Mouse (Mus musculus): ENCODE results near the gene Kcp. TPM values are rescaled to one million over a fixed set of nuclear protein-coding genes. Genes with fewer than 3 reads are reported as not detected.

Gene Kcp
- polyA plus RNA-seq, 1 experiment from 2014 or later, result 20.3 TPM

GRCm38 (mm10) chr6:29530050-29530449 is 22.3 kb upstream of the Kcp start:
- ATAC-seq (ENCODE audit: insufficient read depth, low FRiP score, low read depth), result no peak
- 62% methylated on average over 4 of the region's 4 CpGs for WGBS
- H3K9ac ChIP-seq, result no peak overlapping the region
- H3K4me2 ChIP-seq, result no peak overlapping the region
- no peak overlapping the region for H3K4me3 ChIP-seq (replicated peaks)
- peaks cover 19% of the 10 kb centered on the region for H3K27me3 ChIP-seq (replicated peaks)
- peaks cover 31% of the 10 kb centered on the region for H3K4me1 ChIP-seq
- H3K9me3 ChIP-seq, result no peaks in the 10 kb centered on the region
- H3K27ac ChIP-seq, result no peak overlapping the region
- no peaks in the 10 kb centered on the region for H3K36me3 ChIP-seq

- H3K27me3 ChIP-seq (replicated peaks), result peaks cover 19% of the 10 kb centered on the region
- no peaks in the 10 kb centered on the region for H3K36me3 ChIP-seq
- no peak for ATAC-seq (ENCODE audit: insufficient read depth, low FRiP score, low read depth)
- 0 out of 2 replicates have a peak overlapping the region, but pooled peaks have one; percentile 16 for H3K4me2 ChIP-seq
- no peak overlapping the region for H3K9ac ChIP-seq
- H3K27ac ChIP-seq, result no peak overlapping the region
- H3K4me1 ChIP-seq, result peaks cover 32% of the 10 kb centered on the region
- 26% methylated on average over 2 of the region's 2 CpGs for WGBS
- H3K9me3 ChIP-seq, result no peaks in the 10 kb centered on the region
- no peak overlapping the region for H3K4me3 ChIP-seq (replicated peaks)
Measured at GRCm38 (mm10) chr6:29529444-29529820, 21.7 kb upstream of the Kcp start.

GRCm38 (mm10) chr6:29528561-29529443 is 21.1 kb upstream of the Kcp start:
- WGBS, result 20% methylated on average over 13 of the region's 13 CpGs
- Histone ChIP-seq H3K27me3 (replicated peaks) (peaks cover 19% of the 10 kb centered on the region), H3K9me3 (no peaks in the 10 kb centered on the region), H3K27ac (peak overlapping the region; percentile 44; the same call in 1 of the 2 replicates), H3K36me3 (no peaks in the 10 kb centered on the region), H3K9ac (no peak overlapping the region), H3K4me1 (peaks cover 38% of the 10 kb centered on the region), H3K4me2 (peak overlapping the region; percentile 94; the same call in 1 of the 2 replicates), H3K4me3 (replicated peaks) (peak overlapping the region; percentile 52)
- ATAC-seq (ENCODE audit: insufficient read depth, low FRiP score, low read depth), result no peak

- peaks cover 44% of the 10 kb centered on the region for H3K4me1 ChIP-seq
- ATAC-seq (ENCODE audit: insufficient read depth, low FRiP score, low read depth), result no peak
- 14% methylated on average over 8 of the region's 8 CpGs for WGBS
Measured at GRCm38 (mm10) chr6:29528165-29528505, 20.4 kb upstream of the Kcp start.

GRCm38 (mm10) chr6:29527361-29528164 is 19.8 kb upstream of the Kcp start:
- H3K36me3 ChIP-seq, result no peaks in the 10 kb centered on the region
- peak overlapping the region; percentile 35; the same call in 1 of the 2 replicates for H3K9ac ChIP-seq
- no peak overlapping the region for H3K27ac ChIP-seq
- WGBS, result 4% methylated on average over 34 of the region's 34 CpGs
- peak overlapping the region; percentile 94 for H3K4me2 ChIP-seq
- H3K4me1 ChIP-seq, result peaks cover 47% of the 10 kb centered on the region
- H3K27me3 ChIP-seq (replicated peaks), result peaks cover 19% of the 10 kb centered on the region
- H3K4me3 ChIP-seq (replicated peaks), result peak overlapping the region; percentile 52
- peak; percentile 54; the same call in 1 of the 2 replicates for ATAC-seq (ENCODE audit: insufficient read depth, low FRiP score, low read depth)
- H3K9me3 ChIP-seq, result no peaks in the 10 kb centered on the region

More at GRCm38 (mm10) chr6:29528165-29528505, 20.4 kb upstream of the Kcp start:
- Histone ChIP-seq H3K4me3 (replicated peaks) (peak overlapping the region; percentile 52), H3K9ac (no peak overlapping the region), H3K4me2 (peak overlapping the region; percentile 94), H3K27me3 (replicated peaks) (peaks cover 19% of the 10 kb centered on the region), H3K9me3 (no peaks in the 10 kb centered on the region), H3K27ac (peak overlapping the region; percentile 44; the same call in 1 of the 2 replicates), H3K36me3 (no peaks in the 10 kb centered on the region)

- ATAC-seq (ENCODE audit: insufficient read depth, low FRiP score, low read depth), result peak; percentile 44; the same call in 1 of the 2 replicates
- H3K36me3 ChIP-seq, result no peaks in the 10 kb centered on the region
- whole genome bisulfite sequencing, result under 1% methylated on average over 80 of the region's 96 CpGs
- no peak within 1 kb of the TSS for H3K27ac ChIP-seq
- H3K4me2 ChIP-seq, result peak within 1 kb of the TSS; percentile 94
- peak within 1 kb of the TSS; percentile 35 for H3K9ac ChIP-seq
- peak within 1 kb of the TSS; percentile 52 for H3K4me3 ChIP-seq (replicated peaks)
- peaks cover 48% of the 10 kb centered on the region for H3K4me1 ChIP-seq
- H3K9me3 ChIP-seq, result no peaks in the 10 kb centered on the region
- peaks cover 19% of the 10 kb centered on the region for H3K27me3 ChIP-seq (replicated peaks)
Measured at GRCm38 (mm10) chr6:29526281-29527251, 18.8 kb upstream of the Kcp start, which contains the start of gene Irf5. TSS of gene Irf5 (plus strand) at chr6:29526625.

- H3K4me3 ChIP-seq (replicated peaks), result no peak overlapping the region
- no peaks in the 10 kb centered on the region for H3K9me3 ChIP-seq
- 71% methylated on average over 6 of the region's 6 CpGs for WGBS
- ATAC-seq (ENCODE audit: insufficient read depth, low FRiP score, low read depth), result no peak
- peaks cover 19% of the 10 kb centered on the region for H3K27me3 ChIP-seq (replicated peaks)
- no peak overlapping the region for H3K9ac ChIP-seq
- H3K27ac ChIP-seq, result no peak overlapping the region
- no peaks in the 10 kb centered on the region for H3K36me3 ChIP-seq
- H3K4me1 ChIP-seq, result peaks cover 48% of the 10 kb centered on the region
- no peak overlapping the region for H3K4me2 ChIP-seq
Measured at GRCm38 (mm10) chr6:29525256-29525655, 17.5 kb upstream of the Kcp start.

GRCm38 (mm10) chr6:29524034-29524489 is 16.3 kb upstream of the Kcp start:
- H3K27me3 ChIP-seq (replicated peaks), result peaks cover 19% of the 10 kb centered on the region
- no peak overlapping the region for H3K4me2 ChIP-seq
- H3K36me3 ChIP-seq, result no peaks in the 10 kb centered on the region
- no peak overlapping the region for H3K9ac ChIP-seq
- 33% methylated on average over 6 of the region's 6 CpGs for WGBS
- no peak overlapping the region for H3K4me3 ChIP-seq (replicated peaks)
- peaks cover 43% of the 10 kb centered on the region for H3K4me1 ChIP-seq
- ATAC-seq (ENCODE audit: insufficient read depth, low FRiP score, low read depth), result no peak
- no peaks in the 10 kb centered on the region for H3K9me3 ChIP-seq
- peak overlapping the region; percentile 71; the same call in 1 of the 2 replicates for H3K27ac ChIP-seq

- Histone ChIP-seq H3K4me1 (peaks cover 40% of the 10 kb centered on the region), H3K4me3 (replicated peaks) (no peak overlapping the region), H3K27me3 (replicated peaks) (peaks cover 16% of the 10 kb centered on the region), H3K36me3 (no peaks in the 10 kb centered on the region), H3K9me3 (no peaks in the 10 kb centered on the region), H3K4me2 (no peak overlapping the region), H3K27ac (peak overlapping the region; percentile 71), H3K9ac (no peak overlapping the region)
- WGBS, result 63% methylated on average over 12 of the region's 12 CpGs
- ATAC-seq (ENCODE audit: insufficient read depth, low FRiP score, low read depth), result no peak
Measured at GRCm38 (mm10) chr6:29523301-29524033, 15.7 kb upstream of the Kcp start.

- peak overlapping the region; percentile 71 for H3K27ac ChIP-seq
Measured at GRCm38 (mm10) chr6:29522626-29523300, 15.0 kb upstream of the Kcp start.

More at GRCm38 (mm10) chr6:29522626-29523300, 15.0 kb upstream of the Kcp start:
- WGBS, result 53% methylated on average over 6 of the region's 6 CpGs
- Histone ChIP-seq H3K4me2 (no peak overlapping the region), H3K4me1 (peaks cover 33% of the 10 kb centered on the region), H3K9ac (no peak overlapping the region), H3K27me3 (replicated peaks) (peaks cover 9% of the 10 kb centered on the region; the same call in 1 of the 2 replicates), H3K36me3 (no peaks in the 10 kb centered on the region), H3K4me3 (replicated peaks) (no peak overlapping the region), H3K9me3 (no peaks in the 10 kb centered on the region)
- no peak for ATAC-seq (ENCODE audit: insufficient read depth, low FRiP score, low read depth)
